Mouse (Mus musculus): ENCODE data around the gene Cdh23.

The Cdh23 gene

GRCm38 (mm10) chr10:60626086-60626485 is 70.2 kb downstream of the Cdh23 start:
- DNase-seq, result no peak

GRCm38 (mm10) chr10:60625511-60625910 is 70.8 kb downstream of the Cdh23 start:
- no peak for DNase-seq

- no peak for DNase-seq
Observed at GRCm38 (mm10) chr10:60624945-60625344, 71.3 kb downstream of the Cdh23 start.

GRCm38 (mm10) chr10:60624217-60624708 is 72.0 kb downstream of the Cdh23 start:
- peak; percentile 10 for DNase-seq

GRCm38 (mm10) chr10:60622836-60623235 is 73.5 kb downstream of the Cdh23 start:
- no peak for DNase-seq

GRCm38 (mm10) chr10:60621470-60622170 is 74.7 kb downstream of the Cdh23 start:
- no peak for DNase-seq

- DNase-seq, result no peak
Observed at GRCm38 (mm10) chr10:60615898-60616297, 80.4 kb downstream of the Cdh23 start.

- peak; percentile 13 for DNase-seq
Observed at GRCm38 (mm10) chr10:60612893-60613292, 83.4 kb downstream of the Cdh23 start.

- DNase-seq, result no peak
Observed at GRCm38 (mm10) chr10:60607166-60607565, 89.1 kb downstream of the Cdh23 start.

GRCm38 (mm10) chr10:60606661-60607060 is 89.6 kb downstream of the Cdh23 start:
- no peak for DNase-seq

- no peak for DNase-seq
Observed at GRCm38 (mm10) chr10:60602235-60602634, 94.1 kb downstream of the Cdh23 start.

- no peak for DNase-seq
Observed at GRCm38 (mm10) chr10:60595166-60595565, 101.1 kb downstream of the Cdh23 start.

- no peak for DNase-seq
Observed at GRCm38 (mm10) chr10:60592881-60593575, 103.3 kb downstream of the Cdh23 start.

GRCm38 (mm10) chr10:60591281-60591680 is 105.0 kb downstream of the Cdh23 start:
- no peak for DNase-seq

GRCm38 (mm10) chr10:60590241-60590640 is 106.0 kb downstream of the Cdh23 start:
- DNase-seq, result no peak

GRCm38 (mm10) chr10:60585691-60586090 is 110.6 kb downstream of the Cdh23 start:
- no peak for DNase-seq

- DNase-seq, result no peak
Observed at GRCm38 (mm10) chr10:60582956-60583355, 113.3 kb downstream of the Cdh23 start.

GRCm38 (mm10) chr10:60580666-60581065 is 115.6 kb downstream of the Cdh23 start:
- no peak for DNase-seq

- DNase-seq, result no peak
Observed at GRCm38 (mm10) chr10:60578738-60579538, 117.4 kb downstream of the Cdh23 start.

- no peak for DNase-seq
Observed at GRCm38 (mm10) chr10:60577920-60578737, 118.2 kb downstream of the Cdh23 start.

- DNase-seq, result peak; percentile 36
Observed at GRCm38 (mm10) chr10:60577125-60577919, 119.0 kb downstream of the Cdh23 start.

GRCm38 (mm10) chr10:60574851-60575250 is 121.4 kb downstream of the Cdh23 start:
- no peak for DNase-seq

Measured in right cerebral cortex, postnatal 4 days (tissue).